Mouse (Mus musculus) forebrain, embryonic 11.5 days (tissue): ENCODE measurements around the gene Ank3. TPM values are rescaled to one million over a fixed set of nuclear protein-coding genes. Genes with fewer than 3 reads are reported as not detected.

Source experiments
- ATAC-seq: fragments of 200-750 bp; cut with Nextera tagmentation; replicated peaks from 2 replicates; pipeline ENCODE4 v1.8.0; 2017; ENCODE audit warnings: moderate TSS enrichment; ENCODE audit not compliant: low FRiP score
- DNase-seq: peaks from one replicate; pipeline ENCODE4 v3.0.0-alpha.2; 2017; ENCODE audit warnings: low spot score
- H3K27ac ChIP-seq: fragments of 300-500 bp; sonication (generic); 2 replicates; pipeline ENCODE4 v1.5.1; 2014; ENCODE audit warnings: low read depth, low read length
- H3K27me3 ChIP-seq: fragments of 300-500 bp; sonication (generic); 2 replicates; pipeline ENCODE4 v1.6.1; 2014; ENCODE audit warnings: mild to moderate bottlenecking, low read length, mixed read lengths; ENCODE audit not compliant: control insufficient read depth, insufficient read depth
- H3K36me3 ChIP-seq: fragments of 300-500 bp; sonication (generic); 2 replicates; pipeline ENCODE4 v1.6.1; 2014; ENCODE audit warnings: mild to moderate bottlenecking, low read length, moderate library complexity, mixed read lengths; ENCODE audit not compliant: control insufficient read depth, insufficient read depth
- H3K4me1 ChIP-seq: fragments of 300-500 bp; sonication (generic); replicated peaks from 2 replicates; pipeline ENCODE4 v1.6.1; 2014; ENCODE audit warnings: low read length, mixed read lengths; ENCODE audit not compliant: control insufficient read depth, insufficient read depth
- H3K4me2 ChIP-seq: fragments of 300-500 bp; sonication (generic); 2 replicates; pipeline ENCODE4 v1.6.1; 2014; ENCODE audit warnings: low read depth, mild to moderate bottlenecking, low read length, moderate library complexity, mixed read lengths; ENCODE audit not compliant: severe bottlenecking
- H3K4me3 ChIP-seq: fragments of 300-500 bp; sonication (generic); 2 replicates; pipeline ENCODE4 v1.5.1; 2014; ENCODE audit warnings: low read depth, low read length
- H3K9ac ChIP-seq: fragments of 300-500 bp; sonication (generic); 2 replicates; pipeline ENCODE4 v1.6.1; 2014; ENCODE audit warnings: low read length
- H3K9me3 ChIP-seq: fragments of 300-500 bp; sonication (generic); 2 replicates; pipeline ENCODE4 v1.6.1; 2016; ENCODE audit warnings: low read length, mixed read lengths; ENCODE audit not compliant: control insufficient read depth
- WGBS: fragments of 180-500 bp; shearing (Covaris S2); extraction: QIAGEN DNeasy Blood & Tissue Kit; methylation state at CpG from one replicate; pipeline ENCODE4 v1.1.7; 2014; 5-methylcytosine and 5-hydroxymethylcytosine counted together
- polyA plus RNA-seq: library from polyadenylated mRNA; unstranded; fragments of >200 nt; fragmentation: Nextera tagmentation; extraction: Ambion mirVana; gene quantifications from 2 replicates; pipeline ENCODE4 v1.2.1, GENCODE M21; 2014

The Ank3 gene
- polyA plus RNA-seq, 1 experiment from 2014 or later, result 44.5 TPM

GRCm38 (mm10) chr10:69369321-69369720, 29.3 kb upstream of the Ank3 start:
- H3K4me3 ChIP-seq, result no peak overlapping the region
- H3K4me2 ChIP-seq, result no peak overlapping the region
- H3K27me3 ChIP-seq, result no peaks in the 10 kb centered on the region
- no peak for ATAC-seq
- 89% methylated on average over 6 of the region's 6 CpGs for WGBS
- H3K9me3 ChIP-seq, result no peaks in the 10 kb centered on the region
- DNase-seq, result no peak
- H3K36me3 ChIP-seq, result no peaks in the 10 kb centered on the region
- H3K27ac ChIP-seq, result no peak overlapping the region
- H3K4me1 ChIP-seq, result no peaks in the 10 kb centered on the region
- H3K9ac ChIP-seq, result no peak overlapping the region

GRCm38 (mm10) chr10:69371441-69371840, 27.1 kb upstream of the Ank3 start:
- DNase-seq (peak; percentile 76), ATAC-seq (peak; percentile 66; the same call in 1 of the 2 replicates)
- Histone ChIP-seq H3K9me3 (no peaks in the 10 kb centered on the region), H3K4me1 (no peaks in the 10 kb centered on the region), H3K4me2 (no peak overlapping the region), H3K27me3 (no peaks in the 10 kb centered on the region), H3K36me3 (no peaks in the 10 kb centered on the region), H3K9ac (no peak overlapping the region), H3K27ac (no peak overlapping the region), H3K4me3 (no peak overlapping the region)
- 18% methylated on average over 10 of the region's 10 CpGs for WGBS

GRCm38 (mm10) chr10:69372061-69372460, 26.5 kb upstream of the Ank3 start:
- H3K27ac ChIP-seq, result no peak overlapping the region
- H3K9me3 ChIP-seq, result no peaks in the 10 kb centered on the region
- 88% methylated on average over 14 of the region's 14 CpGs for WGBS
- no peaks in the 10 kb centered on the region for H3K27me3 ChIP-seq
- no peaks in the 10 kb centered on the region for H3K36me3 ChIP-seq
- ATAC-seq (no peak), DNase-seq (no peak)
- H3K9ac ChIP-seq, result no peak overlapping the region
- H3K4me2 ChIP-seq, result no peak overlapping the region
- H3K4me3 ChIP-seq, result no peak overlapping the region
- H3K4me1 ChIP-seq, result no peaks in the 10 kb centered on the region

GRCm38 (mm10) chr10:69373796-69374550, 24.6 kb upstream of the Ank3 start:
- DNase-seq, result no peak
- no peak overlapping the region for H3K4me2 ChIP-seq
- H3K9me3 ChIP-seq, result no peaks in the 10 kb centered on the region
- H3K4me1 ChIP-seq, result no peaks in the 10 kb centered on the region
- ATAC-seq, result no peak
- H3K4me3 ChIP-seq, result no peak overlapping the region
- no peak overlapping the region for H3K27ac ChIP-seq
- no peaks in the 10 kb centered on the region for H3K36me3 ChIP-seq
- no peaks in the 10 kb centered on the region for H3K27me3 ChIP-seq
- WGBS, result 61% methylated on average over 10 of the region's 10 CpGs
- H3K9ac ChIP-seq, result no peak overlapping the region

GRCm38 (mm10) chr10:69375154-69375553, 23.4 kb upstream of the Ank3 start:
- H3K27ac ChIP-seq, result no peak overlapping the region
- H3K4me2 ChIP-seq, result no peak overlapping the region
- no peak overlapping the region for H3K9ac ChIP-seq
- no peak for ATAC-seq
- DNase-seq, result no peak
- H3K36me3 ChIP-seq, result no peaks in the 10 kb centered on the region
- H3K4me3 ChIP-seq, result no peak overlapping the region
- no peaks in the 10 kb centered on the region for H3K4me1 ChIP-seq
- 53% methylated on average over 7 of the region's 7 CpGs for WGBS
- no peaks in the 10 kb centered on the region for H3K27me3 ChIP-seq
- no peaks in the 10 kb centered on the region for H3K9me3 ChIP-seq

GRCm38 (mm10) chr10:69383186-69383585, 15.4 kb upstream of the Ank3 start:
- H3K4me2 ChIP-seq, result no peak overlapping the region
- H3K27me3 ChIP-seq, result no peaks in the 10 kb centered on the region
- H3K9me3 ChIP-seq, result no peaks in the 10 kb centered on the region
- H3K27ac ChIP-seq, result no peak overlapping the region
- WGBS, result 90% methylated on average over 1 of the region's 1 CpGs
- no peaks in the 10 kb centered on the region for H3K4me1 ChIP-seq
- no peaks in the 10 kb centered on the region for H3K36me3 ChIP-seq
- no peak overlapping the region for H3K9ac ChIP-seq
- ATAC-seq (no peak), DNase-seq (no peak)
- H3K4me3 ChIP-seq, result no peak overlapping the region

- Histone ChIP-seq H3K4me1 (no peaks in the 10 kb centered on the region), H3K36me3 (no peaks in the 10 kb centered on the region), H3K27me3 (no peaks in the 10 kb centered on the region), H3K4me3 (no peak overlapping the region), H3K9me3 (no peaks in the 10 kb centered on the region), H3K27ac (no peak overlapping the region), H3K4me2 (no peak overlapping the region), H3K9ac (no peak overlapping the region)
- ATAC-seq (no peak), DNase-seq (no peak)
- WGBS, result 84% methylated on average over 11 of the region's 11 CpGs
Measured at GRCm38 (mm10) chr10:69384640-69385039, 13.9 kb upstream of the Ank3 start.

- H3K27ac ChIP-seq, result no peak overlapping the region
- no peaks in the 10 kb centered on the region for H3K9me3 ChIP-seq
- H3K4me2 ChIP-seq, result no peak overlapping the region
- no peaks in the 10 kb centered on the region for H3K27me3 ChIP-seq
- no peak for ATAC-seq
- H3K36me3 ChIP-seq, result no peaks in the 10 kb centered on the region
- no peak for DNase-seq
- H3K9ac ChIP-seq, result no peak overlapping the region
- WGBS, result 92% methylated on average over 8 of the region's 8 CpGs
- no peak overlapping the region for H3K4me3 ChIP-seq
- no peaks in the 10 kb centered on the region for H3K4me1 ChIP-seq
Measured at GRCm38 (mm10) chr10:69385136-69385535, 13.4 kb upstream of the Ank3 start.

GRCm38 (mm10) chr10:69386767-69387166, 11.8 kb upstream of the Ank3 start:
- 83% methylated on average over 8 of the region's 8 CpGs for WGBS
- Histone ChIP-seq H3K9ac (no peak overlapping the region), H3K27me3 (no peaks in the 10 kb centered on the region), H3K9me3 (no peaks in the 10 kb centered on the region), H3K27ac (no peak overlapping the region), H3K4me3 (no peak overlapping the region), H3K36me3 (no peaks in the 10 kb centered on the region), H3K4me1 (no peaks in the 10 kb centered on the region), H3K4me2 (no peak overlapping the region)
- DNase-seq, result no peak
- no peak for ATAC-seq
